Mouse (Mus musculus) C2C12 (cell line): Measurements from ENCODE around the gene Cachd1. TPM values are rescaled to one million over a fixed set of nuclear protein-coding genes. Genes with fewer than 3 reads are reported as not detected.

Experiments
- H3K27me3 ChIP-seq: one replicate; pipeline ENCODE4 v1.6.1; 2011; ENCODE audit not compliant: control insufficient read depth, insufficient read depth, insufficient read length
- H3K36me3 ChIP-seq: one replicate; pipeline ENCODE4 v1.6.1; 2011; ENCODE audit not compliant: control insufficient read depth, insufficient read depth
- H3K4me3 ChIP-seq: one replicate; pipeline ENCODE4 v1.5.1; 2011; ENCODE audit warnings: mild to moderate bottlenecking, control low read depth; ENCODE audit not compliant: poor library complexity, insufficient read depth, severe bottlenecking
- H3K79me2 ChIP-seq: one replicate; pipeline ENCODE4 v1.6.1; 2011; ENCODE audit not compliant: control insufficient read depth, insufficient read depth
- H3K79me3 ChIP-seq: one replicate; pipeline ENCODE4 v1.6.1; 2011; ENCODE audit warnings: low read depth, control low read depth
- H3ac ChIP-seq: one replicate; pipeline ENCODE3; 2011; ENCODE audit warnings: low read depth; ENCODE audit not compliant: control insufficient read depth, insufficient read length
- CEBPB ChIP-seq: IDR thresholded peaks from one replicate; pipeline ENCODE4 v1.6.1; 2011; ENCODE audit warnings: low read depth, mild to moderate bottlenecking, control low read depth, moderate library complexity
- CTCF ChIP-seq: IDR thresholded peaks from one replicate; pipeline ENCODE4 v1.5.1; 2011; ENCODE audit not compliant: control insufficient read depth, insufficient read depth, insufficient read length
- FOSL1 ChIP-seq: IDR thresholded peaks from one replicate; pipeline ENCODE4 v1.8.0; 2011; ENCODE audit warnings: mild to moderate bottlenecking, low read length; ENCODE audit not compliant: poor library complexity, insufficient read depth, severe bottlenecking
- MAX ChIP-seq: IDR thresholded peaks from one replicate; pipeline ENCODE4 v1.6.1; 2011; ENCODE audit warnings: mild to moderate bottlenecking, control low read depth
- MYOD1 ChIP-seq: IDR thresholded peaks from one replicate; pipeline ENCODE4 v1.6.1; 2011; ENCODE audit warnings: low read depth; ENCODE audit not compliant: control insufficient read depth, insufficient read length
- MYOG ChIP-seq: IDR thresholded peaks from one replicate; pipeline ENCODE4 v1.6.1; 2011; ENCODE audit not compliant: control insufficient read depth, insufficient read length; ENCODE audit errors: extremely low read depth
- USF1 ChIP-seq: IDR thresholded peaks from one replicate; pipeline ENCODE4 v1.6.1; 2011; ENCODE audit warnings: low read depth, mild to moderate bottlenecking, control low read depth, moderate library complexity
- polyA plus RNA-seq: library from polyadenylated mRNA; unstranded; fragments of >200 nt; fragmentation: generic; extraction: Trizol; gene quantifications from one replicate; pipeline ENCODE4 v1.2.1, GENCODE M21; 2012; ENCODE audit warnings: missing spikeins

The Cachd1 gene
- polyA plus RNA-seq, 1 experiment, result 8.1 TPM

- H3K4me3 ChIP-seq, result no peak overlapping the region
- H3K36me3 ChIP-seq, result peaks cover 32% of the 10 kb centered on the region
- H3ac ChIP-seq, result no peak overlapping the region
- no peaks in the 10 kb centered on the region for H3K79me2 ChIP-seq
- no peaks in the 10 kb centered on the region for H3K79me3 ChIP-seq
- TF ChIP-seq CTCF (no peak), MYOG (no peak), MAX (no peak), MYOD1 (no peak), FOSL1 (no peak), CEBPB (no peak), USF1 (no peak)
- H3K27me3 ChIP-seq, result no peaks in the 10 kb centered on the region
Observed at GRCm38 (mm10) chr4:100963796-100964195, 187.3 kb downstream of the Cachd1 start.

GRCm38 (mm10) chr4:100967703-100968392, 191.4 kb downstream of the Cachd1 start:
- H3K79me3 ChIP-seq, result no peaks in the 10 kb centered on the region
- no peaks in the 10 kb centered on the region for H3K27me3 ChIP-seq
- TF ChIP-seq MYOD1 (no peak), CTCF (no peak), FOSL1 (no peak), CEBPB (no peak), MYOG (no peak), USF1 (no peak), MAX (no peak)
- no peaks in the 10 kb centered on the region for H3K79me2 ChIP-seq
- no peak overlapping the region for H3ac ChIP-seq
- H3K36me3 ChIP-seq, result peaks cover 39% of the 10 kb centered on the region
- H3K4me3 ChIP-seq, result no peak overlapping the region

- H3ac ChIP-seq, result no peak overlapping the region
- no peak for TF ChIP-seq CEBPB
- TF ChIP-seq MAX, result no peak
- TF ChIP-seq MYOG, result no peak
- no peaks in the 10 kb centered on the region for H3K79me3 ChIP-seq
- no peak overlapping the region for H3K4me3 ChIP-seq
- H3K79me2 ChIP-seq, result no peaks in the 10 kb centered on the region
- H3K36me3 ChIP-seq, result peaks cover 40% of the 10 kb centered on the region
- no peaks in the 10 kb centered on the region for H3K27me3 ChIP-seq
Observed at GRCm38 (mm10) chr4:100973641-100974454, 197.4 kb downstream of the Cachd1 start.

GRCm38 (mm10) chr4:100974455-100975035, 198.1 kb downstream of the Cachd1 start:
- Histone ChIP-seq H3K79me2 (no peaks in the 10 kb centered on the region), H3K79me3 (no peaks in the 10 kb centered on the region), H3K36me3 (peaks cover 42% of the 10 kb centered on the region), H3ac (no peak overlapping the region), H3K27me3 (no peaks in the 10 kb centered on the region), H3K4me3 (no peak overlapping the region)
- TF ChIP-seq MAX (no peak), CTCF (no peak), FOSL1 (no peak), MYOD1 (no peak), USF1 (no peak), CEBPB (no peak), MYOG (no peak)

GRCm38 (mm10) chr4:100977522-100977921, 201.0 kb downstream of the Cachd1 start:
- Histone ChIP-seq H3K4me3 (no peak overlapping the region), H3K27me3 (no peaks in the 10 kb centered on the region), H3K36me3 (peaks cover 35% of the 10 kb centered on the region), H3ac (no peak overlapping the region), H3K79me2 (no peaks in the 10 kb centered on the region), H3K79me3 (no peaks in the 10 kb centered on the region)
- TF ChIP-seq USF1 (no peak), CTCF (no peak), MYOD1 (no peak), MAX (no peak), FOSL1 (no peak), CEBPB (no peak), MYOG (no peak)
